Mouse (Mus musculus) adrenal gland, postnatal 25 days (tissue): Measurements from ENCODE around the gene Hrh2. TPM values are rescaled to one million over a fixed set of nuclear protein-coding genes. Genes with fewer than 3 reads are reported as not detected.
A peak's percentile ranks its signal among the peaks of the same experiment; 100 is the strongest.

ENCODE experiments used
- DNase-seq: peaks from one replicate; pipeline ENCODE4 v3.0.0; 2021; ENCODE audit warnings: mixed read lengths
- long read RNA-seq: library from polyadenylated mRNA; stranded (forward); transcript quantifications from one replicate; pipeline ENCODE4 v2.0.0, GENCODE M21; 2021
- total RNA-seq: library from RNA; stranded (reverse); gene quantifications from 2 replicates; pipeline ENCODE4 v1.2.3, GENCODE M21; 2021

Gene Hrh2
- 0.36 TPM in 1 of 2 replicates, not detected in the other for total RNA-seq
- long read RNA-seq: 0 reads

GRCm38 (mm10) chr13:54192021-54192481, at the start of gene Hrh2:
Gene Hrh2, plus strand, starts transcription at chr13:54192129.
- DNase-seq: no peak

GRCm38 (mm10) chr13:54143788-54144187, 48.1 kb upstream of the Hrh2 start:
- DNase-seq: no peak

GRCm38 (mm10) chr13:54144624-54145023, 47.3 kb upstream of the Hrh2 start:
- no peak for DNase-seq

DNA sequence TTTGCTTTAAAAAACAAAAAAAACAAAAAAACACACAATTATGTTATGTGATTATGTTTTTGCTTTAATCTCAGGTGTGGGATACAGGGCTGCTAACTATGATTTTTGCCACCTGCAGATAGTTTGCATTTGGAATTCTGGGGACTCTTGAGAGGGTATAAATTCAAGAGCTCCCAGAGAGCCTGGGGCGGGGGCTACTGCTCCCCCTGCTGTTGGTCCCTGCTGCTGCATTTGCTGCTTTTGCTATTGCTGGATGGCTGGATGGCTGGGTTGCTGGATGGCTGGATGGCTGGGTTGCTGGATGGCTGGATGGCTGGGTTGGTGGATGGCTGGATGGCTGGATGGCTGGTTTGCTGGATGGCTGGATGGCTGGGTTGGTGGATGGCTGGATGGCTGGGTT, 44.6 kb upstream of the Hrh2 start:
- DNase-seq: peak; percentile 24

DNA sequence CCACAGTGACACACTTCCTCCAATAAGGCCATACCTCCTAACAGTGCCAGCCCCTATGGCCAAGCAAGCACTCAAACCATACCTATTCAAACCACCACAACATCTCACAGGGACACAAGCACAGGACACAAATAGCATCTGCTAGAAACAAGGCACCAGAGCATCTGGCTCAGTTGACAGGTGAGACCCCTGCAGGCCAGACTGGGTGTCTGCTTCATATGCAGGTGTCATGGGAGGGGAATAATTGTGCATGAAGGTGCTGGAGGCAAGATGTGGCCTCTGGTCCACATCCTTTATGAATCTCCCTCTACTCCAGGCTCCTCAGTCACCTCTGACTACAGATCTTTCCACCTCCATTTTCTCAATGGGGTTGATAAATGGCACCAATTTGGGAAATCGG, 39.5 kb upstream of the Hrh2 start:
- DNase-seq: no peak

DNA sequence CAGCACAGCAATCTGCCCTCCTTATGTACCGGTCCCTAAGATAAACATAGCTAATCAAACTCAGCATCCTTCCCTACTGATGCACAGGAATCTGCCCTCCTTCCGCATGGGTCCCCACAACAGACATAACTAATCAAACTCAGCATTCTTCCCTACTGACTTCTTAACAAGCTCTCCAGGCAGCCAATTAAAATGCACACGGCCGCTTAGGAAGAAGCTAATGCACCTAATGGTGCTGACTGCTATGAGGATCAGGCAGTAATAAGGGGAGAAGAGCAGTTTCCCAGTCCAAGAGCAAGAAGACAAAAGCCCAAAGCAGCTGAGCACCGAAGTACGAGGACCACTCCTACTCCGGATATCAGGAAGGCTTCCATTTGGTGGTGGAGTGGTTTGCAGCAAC, 39.0 kb upstream of the Hrh2 start:
- no peak for DNase-seq

DNA sequence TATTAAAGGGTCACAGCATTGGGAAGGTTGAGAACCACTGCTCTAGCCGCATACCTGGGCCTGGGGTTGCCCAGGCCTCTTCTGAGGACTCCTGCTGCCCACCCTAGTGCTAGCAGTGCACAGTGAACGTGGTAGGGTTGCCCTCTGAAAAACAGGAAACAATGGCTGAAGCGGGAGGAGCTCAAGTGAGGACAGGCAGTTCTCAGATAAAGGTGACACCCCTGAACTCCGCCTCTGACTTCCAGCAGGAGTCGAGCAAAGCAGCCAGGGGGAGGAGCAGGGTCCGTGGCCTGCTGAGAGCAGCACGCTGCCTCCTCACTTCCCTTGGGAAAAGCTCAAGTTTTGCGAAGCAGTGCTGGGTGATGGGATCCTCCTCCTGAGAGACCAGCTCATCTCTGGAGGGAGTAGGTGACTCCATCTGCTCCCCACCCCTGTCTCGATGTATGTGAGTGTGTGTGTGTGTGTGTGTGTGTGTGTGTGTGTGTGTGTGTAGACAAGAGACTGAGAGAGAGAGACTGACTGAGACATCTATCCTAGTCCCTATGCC, 38.2 kb upstream of the Hrh2 start:
- DNase-seq: no peak

DNA sequence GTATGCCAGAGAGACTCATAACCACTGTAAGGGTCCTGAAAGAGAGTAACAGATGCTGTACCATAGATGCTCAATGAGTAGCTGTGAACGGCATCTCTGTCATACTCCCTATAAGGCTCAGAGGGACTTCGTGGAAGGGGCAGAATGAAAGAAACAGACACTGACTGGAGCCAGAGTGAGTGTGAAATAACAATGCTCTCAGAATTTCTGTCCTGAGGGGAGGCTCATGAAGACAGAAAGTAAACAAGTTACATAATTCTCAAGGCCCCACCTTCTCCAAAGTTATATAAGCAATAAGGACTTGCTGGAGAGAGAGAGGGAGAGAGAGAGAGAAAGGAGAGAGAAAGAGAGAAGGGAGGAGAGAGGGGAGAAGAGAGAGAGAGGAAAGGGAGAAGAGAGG, 36.1 kb upstream of the Hrh2 start:
- DNase-seq: no peak

GRCm38 (mm10) chr13:54159256-54159655, 32.7 kb upstream of the Hrh2 start:
- no peak for DNase-seq

- DNase-seq: no peak
Observed at GRCm38 (mm10) chr13:54159756-54160155, 32.2 kb upstream of the Hrh2 start.

- DNase-seq: no peak
Observed at GRCm38 (mm10) chr13:54160546-54160945, 31.4 kb upstream of the Hrh2 start.

- no peak for DNase-seq
Observed at GRCm38 (mm10) chr13:54161514-54161913, 30.4 kb upstream of the Hrh2 start.

- no peak for DNase-seq
Observed at GRCm38 (mm10) chr13:54163363-54163762, 28.6 kb upstream of the Hrh2 start.

DNA sequence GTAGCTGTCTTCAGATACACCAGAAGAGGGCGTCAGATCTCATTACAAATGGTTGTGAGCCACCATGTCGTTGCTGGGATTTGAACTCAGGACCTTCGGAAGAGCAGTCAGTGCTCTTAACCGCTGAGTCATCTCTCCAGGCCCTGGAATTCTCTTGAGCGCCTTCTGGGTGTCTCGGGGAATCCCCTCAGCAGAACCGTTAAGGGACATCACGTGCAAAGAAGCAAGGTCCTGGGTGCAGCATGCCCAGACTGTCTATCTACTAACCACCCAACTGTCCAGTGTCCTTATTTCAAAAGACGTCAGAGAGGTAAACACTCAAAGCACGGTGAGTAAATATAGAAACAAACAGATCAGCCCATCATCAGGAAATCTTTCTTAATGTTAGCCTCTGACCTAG, 27.5 kb upstream of the Hrh2 start:
- DNase-seq: no peak

GRCm38 (mm10) chr13:54165066-54165465, 26.9 kb upstream of the Hrh2 start:
- no peak for DNase-seq

DNA sequence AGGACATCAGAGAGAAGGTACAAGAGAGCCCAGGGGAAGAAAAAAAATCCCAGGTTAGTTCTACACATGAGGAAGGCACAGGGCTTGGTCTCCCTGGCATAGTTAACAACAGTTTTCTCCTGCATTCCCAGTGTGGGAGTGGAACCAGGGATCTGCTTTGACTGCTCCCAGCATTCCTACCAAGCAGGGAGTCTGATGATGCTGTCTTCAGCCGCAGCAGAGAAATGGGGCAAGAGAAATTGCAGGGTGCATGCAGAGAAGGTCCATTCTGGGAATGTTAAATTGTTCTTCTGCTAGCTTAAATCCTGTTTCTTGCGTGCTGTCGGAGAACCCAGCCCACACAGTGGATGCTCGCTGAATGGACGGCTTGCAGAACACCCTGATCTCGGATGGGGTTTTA, 26.2 kb upstream of the Hrh2 start:
- DNase-seq: no peak

DNA sequence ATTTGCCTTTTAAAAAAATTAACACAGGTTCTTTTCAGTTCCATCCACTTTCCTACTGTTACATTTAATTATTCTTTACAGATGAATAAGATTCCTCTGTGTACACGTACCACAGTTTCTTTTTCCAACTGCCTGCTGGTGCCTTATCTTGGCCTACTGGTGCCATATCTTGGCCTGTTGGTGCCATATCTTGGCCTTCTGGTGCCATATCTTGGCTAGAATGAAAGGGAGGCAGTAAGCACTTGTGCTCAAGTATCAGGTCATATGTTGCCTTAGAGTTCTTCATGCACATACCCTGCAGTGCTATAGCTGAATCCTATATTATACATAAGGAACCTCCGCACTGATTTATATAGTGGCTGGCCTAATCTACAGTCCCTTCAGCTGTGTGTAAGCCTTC, 24.9 kb upstream of the Hrh2 start:
- DNase-seq: no peak

GRCm38 (mm10) chr13:54168675-54169074, 23.3 kb upstream of the Hrh2 start:
- DNase-seq: no peak

GRCm38 (mm10) chr13:54170288-54170687, 21.6 kb upstream of the Hrh2 start:
- no peak for DNase-seq

DNA sequence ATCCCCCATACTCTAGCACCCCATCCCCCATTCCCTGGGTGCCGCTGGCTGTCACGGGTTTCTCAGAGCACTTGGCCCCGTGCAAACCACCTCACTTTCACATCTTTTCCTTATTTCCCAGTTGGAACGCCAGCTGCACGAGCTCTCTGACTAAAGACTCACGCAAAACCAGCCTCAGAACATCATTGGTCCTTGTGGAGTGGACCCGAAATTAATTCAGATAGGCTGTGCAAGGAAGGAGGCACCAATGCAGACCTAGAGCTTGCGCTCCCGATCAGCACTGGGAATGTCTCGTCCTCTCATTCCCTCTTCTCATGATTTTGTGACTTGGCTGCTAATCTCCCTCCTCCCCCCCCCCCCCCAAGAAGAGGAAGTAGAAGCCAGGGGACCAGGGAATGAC, 20.6 kb upstream of the Hrh2 start:
- no peak for DNase-seq

DNA sequence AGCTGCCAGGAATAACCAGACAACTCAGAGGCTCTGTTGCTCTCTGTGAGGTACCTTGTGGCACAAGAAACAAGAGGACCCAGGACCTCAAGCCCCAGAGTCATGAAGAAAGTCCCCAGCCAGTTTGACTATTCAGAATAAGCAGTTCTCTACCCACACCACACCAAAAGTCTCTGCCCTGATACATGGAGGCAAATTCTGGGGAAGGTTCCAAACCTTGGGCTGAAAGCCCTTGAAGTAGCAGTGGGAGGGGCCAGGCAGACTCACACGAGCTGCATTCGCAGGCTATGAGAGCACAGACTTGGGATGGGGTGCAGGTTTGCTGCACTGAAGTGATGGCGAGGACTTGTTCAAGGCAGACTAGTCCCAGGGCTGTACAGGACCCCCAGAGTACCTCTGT, 20.2 kb upstream of the Hrh2 start:
- peak; percentile 37 for DNase-seq

DNA sequence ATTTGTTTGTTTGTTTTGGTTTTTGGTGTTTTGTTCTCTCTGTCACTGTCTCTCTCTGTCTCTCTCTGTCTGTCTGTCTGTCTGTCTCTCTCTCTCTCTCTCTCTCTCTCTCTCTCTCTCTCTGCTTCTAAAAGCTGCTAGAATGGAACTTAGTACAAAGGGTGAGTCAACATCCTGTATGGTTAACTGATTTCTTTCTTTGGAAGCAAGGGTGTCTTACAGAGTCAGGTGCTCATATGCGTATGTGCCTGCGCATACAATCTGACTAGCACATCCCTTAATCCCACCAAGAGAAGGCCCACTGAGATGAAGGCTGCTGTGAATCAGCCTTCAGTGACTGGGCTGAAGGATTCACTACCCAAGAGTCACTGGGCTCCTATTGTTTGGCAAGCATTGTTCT, 18.0 kb upstream of the Hrh2 start:
- DNase-seq: no peak

DNA sequence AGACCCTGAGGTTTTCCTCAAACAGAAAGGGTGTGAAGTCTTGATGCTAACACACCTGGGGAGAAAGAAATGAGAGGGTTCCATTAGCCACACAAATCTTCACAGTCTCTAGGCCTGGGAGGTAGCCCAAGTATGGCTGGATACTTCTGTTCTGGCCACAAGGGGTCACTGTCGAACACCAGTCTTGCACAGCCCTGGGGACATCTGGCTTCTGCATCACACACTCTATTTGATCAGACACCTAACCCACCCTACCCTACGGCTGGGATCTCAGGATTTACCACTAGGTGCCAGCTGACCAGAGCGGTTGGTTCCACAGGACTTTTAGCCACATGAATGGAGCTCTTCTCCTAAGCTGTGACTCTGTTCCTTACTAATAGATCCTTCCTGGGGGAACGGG, 17.2 kb upstream of the Hrh2 start:
- DNase-seq: no peak

GRCm38 (mm10) chr13:54175426-54175825, 16.5 kb upstream of the Hrh2 start:
- DNase-seq: no peak

DNA sequence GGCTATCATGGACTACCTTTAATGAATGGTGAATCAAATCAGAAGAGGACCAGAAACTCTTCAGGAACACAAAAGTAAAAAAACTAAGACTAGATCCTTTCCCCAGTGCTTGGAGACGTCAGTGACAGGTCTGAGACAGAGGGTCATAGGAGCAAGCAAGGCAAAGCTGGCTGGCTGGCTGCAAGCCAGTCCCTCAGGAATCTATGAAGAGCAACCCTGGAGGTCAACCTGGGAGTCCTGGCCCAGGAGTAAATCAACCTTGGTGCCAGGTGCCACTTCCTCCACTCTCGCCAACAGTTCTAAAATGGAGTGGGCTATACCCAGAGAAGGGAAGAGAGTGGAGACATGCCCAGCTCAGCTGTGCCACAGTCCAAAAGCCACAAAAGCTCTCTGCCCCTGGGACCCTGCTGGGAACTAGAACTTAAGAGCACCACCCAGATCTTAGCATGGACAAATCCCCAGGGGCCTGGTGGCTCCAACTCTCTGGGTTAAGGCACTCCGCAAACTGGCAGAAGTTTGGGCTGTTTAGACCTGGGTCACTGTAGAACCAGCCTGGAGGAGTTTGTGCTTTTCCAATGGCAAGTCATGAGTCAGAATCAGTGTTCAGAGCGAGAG, 15.4 kb upstream of the Hrh2 start:
- no peak for DNase-seq
